Mouse (Mus musculus) testis, adult 2 months (tissue): ENCODE data around the gene Rspo1.

Experiments
- CTCF ChIP-seq: fragments of 200-500 bp; IDR thresholded peaks from 2 replicates; pipeline ENCODE4 v1.5.1; 2012; ENCODE audit warnings: low read depth, mild to moderate bottlenecking, inconsistent platforms, low read length, moderate library complexity; ENCODE audit not compliant: control insufficient read depth, insufficient read depth, insufficient replicate concordance
- POLR2A ChIP-seq: fragments of 200-500 bp; IDR thresholded peaks from 2 replicates; pipeline ENCODE4 v1.6.1; 2012; ENCODE audit warnings: low read depth, mild to moderate bottlenecking, inconsistent platforms, low read length, moderate library complexity; ENCODE audit not compliant: control insufficient read depth

GRCm38 (mm10) chr4:124985671-124986602 is at the start of gene Rspo1:
- TF ChIP-seq POLR2A, result no peak
- TF ChIP-seq CTCF, result no peak
